Mouse (Mus musculus): ENCODE data around the gene Fcrl5.

The Fcrl5 gene

GRCm38 (mm10) chr3:87500088-87501055 is 64.8 kb downstream of the Fcrl5 start:
- no peak for DNase-seq

- DNase-seq = no peak
These were observed 65.6 kb downstream of the Fcrl5 start for GRCm38 (mm10) chr3:87501151-87501550.

GRCm38 (mm10) chr3:87502771-87503170 is 67.2 kb downstream of the Fcrl5 start:
- DNase-seq = no peak

GRCm38 (mm10) chr3:87504330-87504729 is 68.8 kb downstream of the Fcrl5 start:
- DNase-seq = peak; percentile 19

- no peak for DNase-seq
These were observed 69.3 kb downstream of the Fcrl5 start for GRCm38 (mm10) chr3:87504749-87505425.

- DNase-seq = no peak
These were observed 71.2 kb downstream of the Fcrl5 start for GRCm38 (mm10) chr3:87506456-87507416.

GRCm38 (mm10) chr3:87508205-87508901 is 72.8 kb downstream of the Fcrl5 start:
- DNase-seq = peak; percentile 79

GRCm38 (mm10) chr3:87509061-87509460 is 73.5 kb downstream of the Fcrl5 start:
- no peak for DNase-seq

GRCm38 (mm10) chr3:87510832-87511231 is 75.3 kb downstream of the Fcrl5 start:
- no peak for DNase-seq

- DNase-seq = no peak
These were observed 76.6 kb downstream of the Fcrl5 start for GRCm38 (mm10) chr3:87511971-87512765.

GRCm38 (mm10) chr3:87515567-87516081 is 80.1 kb downstream of the Fcrl5 start:
- DNase-seq = peak; percentile 36

- no peak for DNase-seq
These were observed 82.9 kb downstream of the Fcrl5 start for GRCm38 (mm10) chr3:87518425-87518824.

- peak; percentile 52 for DNase-seq
These were observed 85.6 kb downstream of the Fcrl5 start for GRCm38 (mm10) chr3:87521126-87521525.

GRCm38 (mm10) chr3:87521833-87522232 is 86.3 kb downstream of the Fcrl5 start:
- DNase-seq = no peak

- DNase-seq = no peak
These were observed 88.1 kb downstream of the Fcrl5 start for GRCm38 (mm10) chr3:87523701-87524100.

- peak; percentile 91 for DNase-seq
These were observed 89.7 kb downstream of the Fcrl5 start, which contains the start of gene Etv3 for GRCm38 (mm10) chr3:87525043-87525836. TSS of gene Etv3 (plus strand) at chr3:87525407.

- DNase-seq = no peak
These were observed 90.4 kb downstream of the Fcrl5 start for GRCm38 (mm10) chr3:87525837-87526570.

GRCm38 (mm10) chr3:87527139-87527538 is 91.6 kb downstream of the Fcrl5 start:
- no peak for DNase-seq

GRCm38 (mm10) chr3:87528021-87528420 is 92.4 kb downstream of the Fcrl5 start:
- DNase-seq = no peak
